Mouse (Mus musculus): Measurements from ENCODE around the gene Tmem100.

Gene Tmem100

GRCm38 (mm10) chr11:90059241-90059640 is 29.1 kb downstream of the Tmem100 start:
- no peak for DNase-seq (ENCODE audit: extremely low spot score)

GRCm38 (mm10) chr11:90062657-90063056 is 32.5 kb downstream of the Tmem100 start:
- no peak for DNase-seq (ENCODE audit: extremely low spot score)

GRCm38 (mm10) chr11:90066405-90067250 is 36.5 kb downstream of the Tmem100 start:
- no peak for DNase-seq (ENCODE audit: extremely low spot score)

GRCm38 (mm10) chr11:90071747-90072146 is 41.6 kb downstream of the Tmem100 start:
- DNase-seq (ENCODE audit: extremely low spot score): peak; percentile 19

- DNase-seq (ENCODE audit: extremely low spot score): no peak
Observed at GRCm38 (mm10) chr11:90073201-90073600, 43.1 kb downstream of the Tmem100 start.

- no peak for DNase-seq (ENCODE audit: extremely low spot score)
Observed at GRCm38 (mm10) chr11:90076666-90077065, 46.5 kb downstream of the Tmem100 start.

GRCm38 (mm10) chr11:90080678-90081267 is 50.6 kb downstream of the Tmem100 start:
- no peak for DNase-seq (ENCODE audit: extremely low spot score)

- no peak for DNase-seq (ENCODE audit: extremely low spot score)
Observed at GRCm38 (mm10) chr11:90081820-90082596, 51.9 kb downstream of the Tmem100 start.

- DNase-seq (ENCODE audit: extremely low spot score): no peak
Observed at GRCm38 (mm10) chr11:90083042-90083441, 52.9 kb downstream of the Tmem100 start.

- no peak for DNase-seq (ENCODE audit: extremely low spot score)
Observed at GRCm38 (mm10) chr11:90084166-90084565, 54.0 kb downstream of the Tmem100 start.

Measured in embryo, embryonic 9.5 days (tissue).